Mouse (Mus musculus) kidney, postnatal 0 days (tissue): ENCODE measurements around the gene Zbp1. TPM values are rescaled to one million over a fixed set of nuclear protein-coding genes. Genes with fewer than 3 reads are reported as not detected.

Experiments
- ATAC-seq: fragments of 200-750 bp; cut with Nextera tagmentation; replicated peaks from 2 replicates; pipeline ENCODE4 v1.8.0; 2017; ENCODE audit warnings: low read depth, moderate number of reproducible peaks, moderate TSS enrichment, moderate library complexity; ENCODE audit not compliant: low FRiP score
- DNase-seq: peaks from one replicate; pipeline ENCODE4 v3.0.0-alpha.2; 2016; ENCODE audit warnings: low spot score
- H3K27ac ChIP-seq: fragments of 300-500 bp; sonication (generic); 2 replicates; pipeline ENCODE4 v1.5.1; 2014; ENCODE audit warnings: mild to moderate bottlenecking
- H3K27me3 ChIP-seq: fragments of 300-500 bp; sonication (generic); 2 replicates; pipeline ENCODE4 v1.6.1; 2014; ENCODE audit warnings: low read length, mixed read lengths; ENCODE audit not compliant: insufficient read depth
- H3K36me3 ChIP-seq: fragments of 300-500 bp; sonication (generic); 2 replicates; pipeline ENCODE4 v1.6.1; 2014; ENCODE audit warnings: low read length, mixed read lengths; ENCODE audit not compliant: insufficient read depth
- H3K4me1 ChIP-seq: fragments of 300-500 bp; sonication (generic); replicated peaks from 2 replicates; pipeline ENCODE4 v1.6.1; 2014; ENCODE audit warnings: antibody characterized with exemption, low read length, mixed read lengths; ENCODE audit not compliant: insufficient read depth
- H3K4me2 ChIP-seq: fragments of 300-500 bp; sonication (generic); 2 replicates; pipeline ENCODE4 v1.6.1; 2014; ENCODE audit warnings: mild to moderate bottlenecking, low read length, moderate library complexity, mixed read lengths
- H3K4me3 ChIP-seq: fragments of 300-500 bp; sonication (generic); replicated peaks from 2 replicates; pipeline ENCODE4 v1.5.1; 2014; ENCODE audit warnings: low read depth, low read length
- H3K9ac ChIP-seq: fragments of 300-500 bp; sonication (generic); 2 replicates; pipeline ENCODE4 v1.6.1; 2014; ENCODE audit warnings: low read depth, low read length
- H3K9me3 ChIP-seq: fragments of 300-500 bp; sonication (generic); replicated peaks from 2 replicates; pipeline ENCODE4 v1.6.1; 2016; ENCODE audit warnings: low read length, inconsistent platforms, mixed read lengths
- CTCF ChIP-seq: IDR thresholded peaks from 2 replicates; pipeline ENCODE4 v1.5.1; 2016; ENCODE audit warnings: antibody characterized with exemption, low read depth, mild to moderate bottlenecking, moderate library complexity
- WGBS: fragments of 180-500 bp; shearing (Covaris S2); extraction: QIAGEN DNeasy Blood & Tissue Kit; methylation state at CpG from one replicate; pipeline ENCODE4 v1.1.7; 2014; 5-methylcytosine and 5-hydroxymethylcytosine counted together
- polyA plus RNA-seq: library from polyadenylated mRNA; unstranded; fragments of >200 nt; fragmentation: Nextera tagmentation; extraction: Ambion mirVana; gene quantifications from 2 replicates; pipeline ENCODE4 v1.2.1, GENCODE M21; 2015

The Zbp1 gene
- polyA plus RNA-seq, 1 experiment from 2014 or later = 1.7 TPM

DNA sequence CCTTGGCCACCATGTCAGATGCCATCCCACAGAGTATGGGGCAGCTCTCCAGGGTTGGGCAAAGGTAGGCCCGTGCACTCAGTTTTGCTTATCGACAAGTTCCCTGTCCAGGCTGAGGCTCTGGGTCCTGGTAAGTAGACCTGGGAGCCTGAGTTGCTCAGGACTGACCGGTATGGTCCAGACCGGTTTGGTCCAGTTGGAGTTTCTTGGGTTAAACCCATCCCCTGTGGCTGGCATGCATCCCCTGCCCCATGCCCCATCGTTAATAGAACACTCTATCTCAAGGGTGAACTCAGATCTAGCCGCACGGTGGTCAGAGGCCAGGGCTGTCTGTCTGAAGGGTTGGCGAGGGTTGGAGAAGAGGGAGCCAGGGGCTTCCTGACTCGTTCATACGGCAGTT is 53.8 kb downstream of the Zbp1 start:
- no peak overlapping the region for H3K27ac ChIP-seq
- no peak overlapping the region for H3K9ac ChIP-seq
- H3K9me3 ChIP-seq = no peaks in the 10 kb centered on the region
- no peak for DNase-seq
- H3K4me2 ChIP-seq = no peak overlapping the region
- no peaks in the 10 kb centered on the region for H3K36me3 ChIP-seq
- no peak for ATAC-seq
- H3K27me3 ChIP-seq = 0 out of 2 replicates have a peak, but pooled peaks cover 10% of the 10 kb centered on the region
- TF ChIP-seq CTCF = no peak
- WGBS = 80% methylated on average over 10 of the region's 10 CpGs
- no peak overlapping the region for H3K4me3 ChIP-seq
- H3K4me1 ChIP-seq = no peaks in the 10 kb centered on the region

DNA sequence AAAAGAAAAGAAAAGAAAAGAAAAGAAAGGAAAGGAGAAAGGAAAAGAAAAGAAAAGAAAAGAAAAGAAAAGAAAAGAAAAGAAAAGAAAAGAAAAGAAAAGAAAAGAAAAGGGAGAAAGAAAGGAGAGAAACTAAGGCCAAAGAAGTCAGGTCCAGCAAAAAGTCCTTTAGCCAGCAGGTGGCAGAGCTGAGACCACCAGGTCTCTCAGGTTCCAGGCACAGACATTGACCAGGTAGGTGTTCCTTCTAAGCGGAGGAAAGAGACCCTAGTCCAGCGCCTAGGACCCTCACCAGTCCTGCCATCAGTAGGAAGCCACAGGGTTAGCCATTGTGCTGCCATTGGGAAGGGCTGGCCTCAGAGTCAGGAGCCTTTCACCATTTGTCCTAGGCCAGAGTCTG is 54.4 kb downstream of the Zbp1 start:
- peak; percentile 75 for TF ChIP-seq CTCF
- Histone ChIP-seq H3K27me3 (0 out of 2 replicates have a peak, but pooled peaks cover 10% of the 10 kb centered on the region), H3K4me2 (no peak overlapping the region), H3K4me1 (no peaks in the 10 kb centered on the region), H3K9ac (no peak overlapping the region), H3K27ac (no peak overlapping the region), H3K9me3 (no peaks in the 10 kb centered on the region), H3K36me3 (no peaks in the 10 kb centered on the region), H3K4me3 (no peak overlapping the region)
- 43% methylated on average over 2 of the region's 2 CpGs for WGBS
- DNase-seq = peak; percentile 58
- no peak for ATAC-seq

GRCm38 (mm10) chr2:173163380-173163779 is 55.3 kb downstream of the Zbp1 start:
- Histone ChIP-seq H3K4me1 (no peaks in the 10 kb centered on the region), H3K36me3 (no peaks in the 10 kb centered on the region), H3K4me3 (no peak overlapping the region), H3K9me3 (no peaks in the 10 kb centered on the region), H3K27me3 (0 out of 2 replicates have a peak, but pooled peaks cover 7% of the 10 kb centered on the region), H3K9ac (no peak overlapping the region), H3K4me2 (no peak overlapping the region), H3K27ac (peak overlapping the region; percentile 83)
- 47% methylated on average over 8 of the region's 8 CpGs for WGBS
- ATAC-seq (peak; percentile 80), DNase-seq (peak; percentile 38)
- TF ChIP-seq CTCF = no peak

GRCm38 (mm10) chr2:173159354-173160311 is 59.1 kb downstream of the Zbp1 start:
- Histone ChIP-seq H3K9me3 (no peaks in the 10 kb centered on the region), H3K4me2 (peak overlapping the region; percentile 19; the same call in 1 of the 2 replicates), H3K27me3 (no peaks in the 10 kb centered on the region), H3K36me3 (no peaks in the 10 kb centered on the region), H3K27ac (peak overlapping the region; percentile 76), H3K4me3 (no peak overlapping the region), H3K4me1 (0 out of 2 replicates have a peak, but pooled peaks cover 5% of the 10 kb centered on the region), H3K9ac (0 out of 2 replicates have a peak overlapping the region, but pooled peaks have one; percentile 3)
- WGBS = 21% methylated on average over 24 of the region's 24 CpGs
- peak; percentile 95 for DNase-seq
- TF ChIP-seq CTCF = peak; percentile 86
- ATAC-seq = peak; percentile 41

DNA sequence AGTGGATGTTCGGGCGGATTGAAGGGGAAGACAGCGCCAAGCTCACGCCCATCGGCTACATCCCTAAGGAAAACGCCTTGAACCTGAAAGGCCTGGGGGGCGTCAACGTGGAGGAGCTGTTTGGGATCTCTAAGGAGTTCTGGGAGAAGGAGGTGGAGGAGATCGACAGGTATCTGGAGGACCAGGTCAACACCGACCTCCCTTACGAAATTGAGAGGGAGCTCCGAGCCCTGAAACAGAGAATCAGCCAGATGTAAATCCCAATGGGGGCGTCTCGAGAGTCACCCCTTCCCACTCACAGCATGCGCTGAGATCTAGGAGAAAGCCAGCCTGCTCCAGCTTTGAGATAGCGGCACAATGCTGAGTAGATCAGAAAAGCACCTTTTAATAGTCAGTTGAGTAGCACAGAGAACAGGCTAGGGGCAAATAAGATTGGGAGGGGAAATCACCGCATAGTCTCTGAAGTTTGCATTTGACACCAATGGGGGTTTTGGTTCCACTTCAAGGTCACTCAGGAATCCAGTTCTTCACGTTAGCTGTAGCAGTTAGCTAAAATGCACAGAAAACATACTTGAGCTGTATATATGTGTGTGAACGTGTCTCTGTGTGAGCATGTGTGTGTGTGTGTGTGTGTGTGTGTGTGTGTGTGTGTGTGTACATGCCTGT is 60.2 kb downstream of the Zbp1 start:
- Histone ChIP-seq H3K27me3 (no peaks in the 10 kb centered on the region), H3K36me3 (no peaks in the 10 kb centered on the region), H3K4me3 (no peak overlapping the region), H3K4me2 (no peak overlapping the region), H3K4me1 (0 out of 2 replicates have a peak, but pooled peaks cover 5% of the 10 kb centered on the region), H3K9ac (no peak overlapping the region), H3K27ac (no peak overlapping the region), H3K9me3 (no peaks in the 10 kb centered on the region)
- no peak for TF ChIP-seq CTCF
- DNase-seq (no peak), ATAC-seq (no peak)
- 81% methylated on average over 19 of the region's 19 CpGs for WGBS

- no peak for DNase-seq
- H3K27ac ChIP-seq = no peak overlapping the region
- no peak for ATAC-seq
- no peaks in the 10 kb centered on the region for H3K36me3 ChIP-seq
- no peak overlapping the region for H3K4me3 ChIP-seq
- TF ChIP-seq CTCF = no peak
- H3K27me3 ChIP-seq = no peaks in the 10 kb centered on the region
- WGBS = 87% methylated on average over 4 of the region's 4 CpGs
- H3K4me1 ChIP-seq = 0 out of 2 replicates have a peak, but pooled peaks cover 10% of the 10 kb centered on the region
- no peaks in the 10 kb centered on the region for H3K9me3 ChIP-seq
- no peak overlapping the region for H3K9ac ChIP-seq
- H3K4me2 ChIP-seq = no peak overlapping the region
Observed at GRCm38 (mm10) chr2:173157871-173158270, 60.9 kb downstream of the Zbp1 start.
